Mouse (Mus musculus) neural tube, embryonic 11.5 days (tissue): Measurements from ENCODE around the gene Ddx55. TPM values are rescaled to one million over a fixed set of nuclear protein-coding genes. Genes with fewer than 3 reads are reported as not detected.
"Not testable (repeated sequence)": the region's sequence is repeated elsewhere in the genome, so short reads cannot be mapped to it uniquely, and the experiment has no call there.

ENCODE experiments used
- ATAC-seq: fragments of 200-750 bp; cut with Nextera tagmentation; 2 replicates; pipeline ENCODE4 v1.8.0; 2017; ENCODE audit warnings: moderate number of reproducible peaks, mild to moderate bottlenecking, moderate TSS enrichment, moderate library complexity; ENCODE audit not compliant: insufficient read depth, low FRiP score, low TSS enrichment
- DNase-seq: peaks from one replicate; pipeline ENCODE4 v3.0.0-alpha.2; 2015; ENCODE audit warnings: low spot score
- H3K27ac ChIP-seq: fragments of 300-500 bp; sonication (generic); 2 replicates; pipeline ENCODE4 v1.5.1; 2014; ENCODE audit warnings: low read depth, mild to moderate bottlenecking, low read length
- H3K27me3 ChIP-seq: fragments of 300-500 bp; sonication (generic); 2 replicates; pipeline ENCODE4 v1.6.1; 2014; ENCODE audit warnings: mild to moderate bottlenecking, low read length, mixed read lengths; ENCODE audit not compliant: control insufficient read depth, insufficient read depth
- H3K36me3 ChIP-seq: fragments of 300-500 bp; sonication (generic); 2 replicates; pipeline ENCODE4 v1.6.1; 2014; ENCODE audit warnings: mild to moderate bottlenecking, low read length, moderate library complexity, mixed read lengths; ENCODE audit not compliant: control insufficient read depth, insufficient read depth
- H3K4me1 ChIP-seq: fragments of 300-500 bp; sonication (generic); 2 replicates; pipeline ENCODE4 v1.6.1; 2014; ENCODE audit warnings: low read length, mixed read lengths; ENCODE audit not compliant: control insufficient read depth, insufficient read depth
- H3K4me2 ChIP-seq: fragments of 300-500 bp; sonication (generic); 2 replicates; pipeline ENCODE4 v1.6.1; 2014; ENCODE audit warnings: low read depth, mild to moderate bottlenecking, moderate library complexity
- H3K4me3 ChIP-seq: fragments of 300-500 bp; sonication (generic); 2 replicates; pipeline ENCODE4 v1.5.1; 2014; ENCODE audit warnings: low read depth, low read length
- H3K9ac ChIP-seq: fragments of 300-500 bp; sonication (generic); 2 replicates; pipeline ENCODE4 v1.6.1; 2014; ENCODE audit warnings: mild to moderate bottlenecking, low read length
- H3K9me3 ChIP-seq: fragments of 300-500 bp; sonication (generic); 2 replicates; pipeline ENCODE4 v1.6.1; 2016; ENCODE audit warnings: low read length; ENCODE audit not compliant: control insufficient read depth
- WGBS: fragments of 180-500 bp; shearing (Covaris S2); extraction: QIAGEN DNeasy Blood & Tissue Kit; methylation state at CpG from one replicate; pipeline ENCODE4 v1.1.7; 2014; 5-methylcytosine and 5-hydroxymethylcytosine counted together
- polyA plus RNA-seq: library from polyadenylated mRNA; unstranded; fragments of >200 nt; fragmentation: Nextera tagmentation; extraction: Ambion mirVana; gene quantifications from 2 replicates; pipeline ENCODE4 v1.2.1, GENCODE M21; 2014

Ddx55 gene
- polyA plus RNA-seq, 1 experiment from 2014 or later: 18.4 TPM

- peak overlapping the region; percentile 98 for H3K4me3 ChIP-seq
- peak overlapping the region; percentile 56 for H3K27ac ChIP-seq
- H3K4me1 ChIP-seq: peaks cover 5% of the 10 kb centered on the region; the same call in 1 of the 2 replicates
- WGBS: under 1% methylated on average over 76 of the region's 89 CpGs
- H3K36me3 ChIP-seq: peaks cover 12% of the 10 kb centered on the region; the same call in 1 of the 2 replicates
- H3K27me3 ChIP-seq: no peaks in the 10 kb centered on the region
- ATAC-seq (peak; percentile 54), DNase-seq (peak; percentile 61)
- peak overlapping the region; percentile 87 for H3K9ac ChIP-seq
- peak overlapping the region; percentile 70 for H3K4me2 ChIP-seq
- H3K9me3 ChIP-seq: no peaks in the 10 kb centered on the region
These were observed 11.6 kb upstream of the Ddx55 start for GRCm38 (mm10) chr5:124540905-124541601.

GRCm38 (mm10) chr5:124541602-124541973 lies 11.1 kb upstream of the Ddx55 start:
- H3K4me1 ChIP-seq: peaks cover 5% of the 10 kb centered on the region; the same call in 1 of the 2 replicates
- no peaks in the 10 kb centered on the region for H3K9me3 ChIP-seq
- no peaks in the 10 kb centered on the region for H3K27me3 ChIP-seq
- WGBS: 15% methylated on average over 8 of the region's 8 CpGs
- DNase-seq: no peak
- H3K9ac ChIP-seq: peak overlapping the region; percentile 87
- H3K36me3 ChIP-seq: peaks cover 13% of the 10 kb centered on the region; the same call in 1 of the 2 replicates
- H3K27ac ChIP-seq: no peak overlapping the region
- peak overlapping the region; percentile 98 for H3K4me3 ChIP-seq
- ATAC-seq: no peak
- peak overlapping the region; percentile 70 for H3K4me2 ChIP-seq

- H3K4me2 ChIP-seq, H3K27ac ChIP-seq, ATAC-seq, H3K9me3 ChIP-seq, H3K4me1 ChIP-seq, DNase-seq, H3K9ac ChIP-seq, H3K27me3 ChIP-seq, H3K4me3 ChIP-seq: not testable (repeated sequence)
- 87% methylated on average over 4 of the region's 4 CpGs for WGBS
- H3K36me3 ChIP-seq: peaks cover 12% of the 10 kb centered on the region
These were observed 1.9 kb upstream of the Ddx55 start for GRCm38 (mm10) chr5:124550737-124551136.

GRCm38 (mm10) chr5:124551349-124552093 lies 1.1 kb upstream of the Ddx55 start:
- DNase-seq, ATAC-seq, H3K27ac ChIP-seq, H3K36me3 ChIP-seq, H3K4me1 ChIP-seq, H3K27me3 ChIP-seq, H3K9me3 ChIP-seq: not testable (repeated sequence)
- Histone ChIP-seq H3K9ac (peak overlapping the region; percentile 76; the same call in 1 of the 2 replicates), H3K4me2 (peak overlapping the region; percentile 75), H3K4me3 (peak overlapping the region; percentile 85)
- 42% methylated on average over 5 of the region's 5 CpGs for WGBS

- H3K9me3 ChIP-seq: no peaks in the 10 kb centered on the region
- 11% methylated on average over 9 of the region's 9 CpGs for WGBS
- peak overlapping the region; percentile 85 for H3K4me3 ChIP-seq
- peak overlapping the region; percentile 76 for H3K9ac ChIP-seq
- peak overlapping the region; percentile 75 for H3K4me2 ChIP-seq
- DNase-seq (no peak), ATAC-seq (no peak)
- peaks cover 14% of the 10 kb centered on the region for H3K36me3 ChIP-seq
- H3K4me1 ChIP-seq: peaks cover 3% of the 10 kb centered on the region; the same call in 1 of the 2 replicates
- H3K27me3 ChIP-seq: no peaks in the 10 kb centered on the region
- peak overlapping the region; percentile 65; the same call in 1 of the 2 replicates for H3K27ac ChIP-seq
These were observed 581 bp upstream of the Ddx55 start for GRCm38 (mm10) chr5:124552094-124552472.

- 84% methylated on average over 6 of the region's 6 CpGs for WGBS
- no peak overlapping the region for H3K9ac ChIP-seq
- H3K27ac ChIP-seq: no peak overlapping the region
- H3K4me1 ChIP-seq: peaks cover 3% of the 10 kb centered on the region; the same call in 1 of the 2 replicates
- H3K9me3 ChIP-seq: no peaks in the 10 kb centered on the region
- peaks cover 14% of the 10 kb centered on the region for H3K36me3 ChIP-seq
- H3K4me3 ChIP-seq: peak overlapping the region; percentile 85
- H3K27me3 ChIP-seq: no peaks in the 10 kb centered on the region
- ATAC-seq (no peak), DNase-seq (no peak)
- H3K4me2 ChIP-seq: peak overlapping the region; percentile 75
These were observed 943 bp downstream of the Ddx55 start for GRCm38 (mm10) chr5:124553607-124554006.

- Histone ChIP-seq H3K36me3 (peaks cover 12% of the 10 kb centered on the region), H3K4me1 (peaks cover 3% of the 10 kb centered on the region; the same call in 1 of the 2 replicates), H3K4me3 (no peak overlapping the region), H3K4me2 (no peak overlapping the region), H3K9ac (no peak overlapping the region), H3K9me3 (no peaks in the 10 kb centered on the region), H3K27ac (no peak overlapping the region), H3K27me3 (no peaks in the 10 kb centered on the region)
- DNase-seq: no peak
- no peak for ATAC-seq
- 79% methylated on average over 1 of the region's 1 CpGs for WGBS
These were observed 2.5 kb downstream of the Ddx55 start for GRCm38 (mm10) chr5:124555145-124555544.

GRCm38 (mm10) chr5:124571068-124571467 lies 18.4 kb downstream of the Ddx55 start:
- H3K27ac ChIP-seq: no peak overlapping the region
- DNase-seq (no peak), ATAC-seq (no peak)
- H3K9ac ChIP-seq: no peak overlapping the region
- no peaks in the 10 kb centered on the region for H3K27me3 ChIP-seq
- H3K9me3 ChIP-seq: no peaks in the 10 kb centered on the region
- H3K4me3 ChIP-seq: no peak overlapping the region
- 91% methylated on average over 12 of the region's 12 CpGs for WGBS
- no peaks in the 10 kb centered on the region for H3K4me1 ChIP-seq
- H3K4me2 ChIP-seq: no peak overlapping the region
- H3K36me3 ChIP-seq: peaks cover 16% of the 10 kb centered on the region
